Mouse (Mus musculus) kidney, adult 2 months (tissue): ENCODE results near the gene Ppip5k2. TPM values are rescaled to one million over a fixed set of nuclear protein-coding genes. Genes with fewer than 3 reads are reported as not detected.

Source experiments
- DNase-seq: peaks from one replicate; pipeline ENCODE4 v3.0.0; 2021
- H3K27ac ChIP-seq: fragments of 200-500 bp; 2 replicates; pipeline ENCODE4 v1.5.1; 2012; ENCODE audit warnings: low read depth, low read length, control low read depth, inconsistent platforms; ENCODE audit not compliant: insufficient read depth
- H3K27me3 ChIP-seq: fragments of 200-500 bp; replicated peaks from 2 replicates; pipeline ENCODE4 v1.6.1; 2012; ENCODE audit warnings: mild to moderate bottlenecking, moderate library complexity, low read length, inconsistent platforms; ENCODE audit not compliant: control insufficient read depth, insufficient read depth
- H3K36me3 ChIP-seq: fragments of 200-500 bp; 2 replicates; pipeline ENCODE4 v1.6.1; 2012; ENCODE audit warnings: mild to moderate bottlenecking, moderate library complexity, low read length, inconsistent platforms; ENCODE audit not compliant: control insufficient read depth, insufficient read depth
- H3K4me1 ChIP-seq: fragments of 200-500 bp; 2 replicates; pipeline ENCODE4 v1.6.1; 2011; ENCODE audit warnings: low read length; ENCODE audit not compliant: control insufficient read depth, insufficient read depth
- H3K4me3 ChIP-seq: fragments of 200-500 bp; 2 replicates; pipeline ENCODE4 v1.5.1; 2011; ENCODE audit warnings: mild to moderate bottlenecking, low read depth, low read length, control low read depth; ENCODE audit not compliant: insufficient read depth
- CTCF ChIP-seq: fragments of 200-500 bp; conservative IDR thresholded peaks from 2 replicates; pipeline ENCODE4 v1.5.1; 2011; ENCODE audit warnings: low read depth, mild to moderate bottlenecking, control low read depth, low read length, moderate library complexity, mixed read lengths; ENCODE audit not compliant: insufficient read depth, insufficient read length
- POLR2A ChIP-seq: fragments of 200-500 bp; IDR thresholded peaks from one replicate; pipeline ENCODE4 v1.6.1; 2011; ENCODE audit warnings: low read depth, low read length, control low read depth
- whole genome bisulfite sequencing: fragments of 180-500 bp; shearing (Covaris S2); methylation state at CpG from one replicate; pipeline ENCODE4 v1.1.7; 2018; 5-methylcytosine and 5-hydroxymethylcytosine counted together
- polyA plus RNA-seq: library from polyadenylated mRNA; depleted of rRNA; stranded (reverse); fragments of >200 nt; gene quantifications from 2 replicates; pipeline ENCODE4 v1.2.3, GENCODE M21; 2012

Ppip5k2 gene
- polyA plus RNA-seq, 1 experiment = 3.7 TPM

- Histone ChIP-seq H3K4me1 (no peaks in the 10 kb centered on the region), H3K27ac (no peak overlapping the region), H3K27me3 (no peaks in the 10 kb centered on the region), H3K4me3 (no peak overlapping the region), H3K36me3 (no peaks in the 10 kb centered on the region; the same call in none of the 2 replicates)
- TF ChIP-seq POLR2A = no peak
- no peak for TF ChIP-seq CTCF
- DNase-seq = no peak
- WGBS = 83% methylated on average over 4 of the region's 4 CpGs
Measured at GRCm38 (mm10) chr1:97754392-97754791, 15.8 kb downstream of the Ppip5k2 start.

GRCm38 (mm10) chr1:97753216-97753615 is 17.0 kb downstream of the Ppip5k2 start:
- Histone ChIP-seq H3K4me1 (no peaks in the 10 kb centered on the region), H3K36me3 (no peaks in the 10 kb centered on the region; the same call in none of the 2 replicates), H3K4me3 (no peak overlapping the region), H3K27ac (no peak overlapping the region), H3K27me3 (no peaks in the 10 kb centered on the region)
- TF ChIP-seq CTCF (no peak), POLR2A (no peak)
- DNase-seq = no peak

- no peak for DNase-seq
- Histone ChIP-seq H3K4me3 (no peak overlapping the region), H3K27ac (no peak overlapping the region), H3K4me1 (no peaks in the 10 kb centered on the region), H3K27me3 (no peaks in the 10 kb centered on the region), H3K36me3 (peaks cover 3% of the 10 kb centered on the region)
- TF ChIP-seq POLR2A (no peak), CTCF (no peak)
- 90% methylated on average over 3 of the region's 3 CpGs for WGBS
Measured at GRCm38 (mm10) chr1:97748163-97748562, 22.0 kb downstream of the Ppip5k2 start.

GRCm38 (mm10) chr1:97746261-97746660 is 23.9 kb downstream of the Ppip5k2 start:
- no peak overlapping the region for H3K27ac ChIP-seq
- TF ChIP-seq CTCF (no peak), POLR2A (no peak)
- DNase-seq = no peak
- H3K36me3 ChIP-seq = peaks cover 4% of the 10 kb centered on the region
- 94% methylated on average over 7 of the region's 7 CpGs for WGBS
- no peaks in the 10 kb centered on the region for H3K27me3 ChIP-seq
- no peaks in the 10 kb centered on the region for H3K4me1 ChIP-seq
- H3K4me3 ChIP-seq = no peak overlapping the region

GRCm38 (mm10) chr1:97745712-97746111 is 24.5 kb downstream of the Ppip5k2 start:
- DNase-seq = no peak
- Histone ChIP-seq H3K36me3 (peaks cover 4% of the 10 kb centered on the region), H3K27me3 (no peaks in the 10 kb centered on the region), H3K4me3 (no peak overlapping the region), H3K27ac (no peak overlapping the region), H3K4me1 (no peaks in the 10 kb centered on the region)
- TF ChIP-seq POLR2A (no peak), CTCF (no peak)
- 90% methylated on average over 4 of the region's 4 CpGs for WGBS

- Histone ChIP-seq H3K27ac (no peak overlapping the region), H3K4me1 (no peaks in the 10 kb centered on the region), H3K4me3 (no peak overlapping the region), H3K36me3 (peaks cover 4% of the 10 kb centered on the region), H3K27me3 (no peaks in the 10 kb centered on the region)
- DNase-seq = no peak
- WGBS = 100% methylated on average over 1 of the region's 1 CpGs
- TF ChIP-seq CTCF (no peak), POLR2A (no peak)
Measured at GRCm38 (mm10) chr1:97743063-97743462, 27.1 kb downstream of the Ppip5k2 start.

GRCm38 (mm10) chr1:97729339-97729738 is 40.9 kb downstream of the Ppip5k2 start:
- TF ChIP-seq POLR2A = no peak
- no peak for TF ChIP-seq CTCF
- Histone ChIP-seq H3K36me3 (peaks cover 2% of the 10 kb centered on the region; the same call in 1 of the 2 replicates), H3K27me3 (no peaks in the 10 kb centered on the region), H3K4me1 (no peaks in the 10 kb centered on the region), H3K4me3 (no peak overlapping the region), H3K27ac (no peak overlapping the region)
- no peak for DNase-seq
- WGBS = 70% methylated on average over 1 of the region's 1 CpGs
